Mouse (Mus musculus): Measurements from ENCODE around the gene Dusp23. TPM values are rescaled to one million over a fixed set of nuclear protein-coding genes. Genes with fewer than 3 reads are reported as not detected.

The Dusp23 gene
- total RNA-seq, 2 experiments from 2014 or later = 4.1 to 6.1 TPM

DNA sequence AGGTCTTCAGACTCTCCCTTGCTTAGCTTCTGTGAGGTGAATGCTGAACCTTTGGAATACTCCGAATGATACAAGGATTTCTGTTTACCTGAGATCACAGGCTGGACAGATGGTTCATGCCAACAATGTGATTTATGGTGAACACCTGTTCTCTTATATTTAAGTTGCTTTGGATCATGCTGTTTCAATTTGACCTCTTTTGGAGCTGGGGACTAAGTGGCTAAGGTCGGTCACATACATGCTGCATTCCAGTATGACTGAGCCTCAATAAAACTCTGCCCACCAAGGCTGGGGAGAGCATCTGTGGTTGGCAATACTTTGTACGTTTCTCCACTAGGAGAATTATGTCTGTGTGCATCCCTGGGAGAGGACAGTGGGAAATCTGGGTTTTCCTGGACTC is 8.7 kb downstream of the Dusp23 start:
- no peak for DNase-seq (ENCODE audit: low spot score in 2 of 2)

DNA sequence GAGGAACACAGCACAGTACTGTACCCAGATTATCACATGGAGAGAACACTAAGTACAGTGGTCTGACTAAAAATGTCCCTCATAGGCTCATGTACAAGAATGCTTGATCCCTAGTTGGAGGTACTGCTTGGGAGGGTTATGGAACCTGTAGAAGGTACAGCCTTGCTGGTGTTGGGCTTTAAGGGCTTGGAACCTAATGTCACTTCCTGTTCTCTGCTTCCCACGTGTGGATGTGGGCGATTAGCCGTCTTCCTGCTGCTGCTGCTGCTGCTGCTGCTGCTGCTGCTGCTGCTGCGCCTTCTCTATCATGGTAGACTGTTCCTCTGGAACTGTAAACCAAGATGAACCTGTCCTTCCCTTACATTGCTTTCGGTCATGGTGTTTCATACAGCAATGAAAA is 9.2 kb downstream of the Dusp23 start:
- DNase-seq (ENCODE audit: low spot score in 2 of 2) = no peak

DNA sequence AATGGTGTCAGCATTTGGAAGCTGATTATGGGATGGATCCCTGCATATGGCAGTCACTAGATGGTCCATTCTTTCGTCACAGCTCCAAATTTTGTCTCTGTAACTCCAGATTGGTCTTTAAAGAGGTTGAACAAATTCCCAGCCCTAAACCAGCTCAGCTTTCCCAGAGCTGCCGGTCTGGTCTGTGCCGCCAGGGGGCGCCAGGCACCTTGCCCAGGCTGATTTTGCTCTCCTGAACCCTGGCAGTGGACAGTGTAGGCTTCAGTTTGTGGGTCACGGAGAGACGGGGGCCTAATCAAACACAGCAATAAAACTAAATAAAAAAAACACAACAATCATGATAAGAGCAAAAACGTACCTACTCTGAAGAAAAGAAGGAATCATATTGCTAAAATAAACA is 13.5 kb downstream of the Dusp23 start:
- peak; percentile 63 to 70 for DNase-seq (ENCODE audit: low spot score in 2 of 2)

DNA sequence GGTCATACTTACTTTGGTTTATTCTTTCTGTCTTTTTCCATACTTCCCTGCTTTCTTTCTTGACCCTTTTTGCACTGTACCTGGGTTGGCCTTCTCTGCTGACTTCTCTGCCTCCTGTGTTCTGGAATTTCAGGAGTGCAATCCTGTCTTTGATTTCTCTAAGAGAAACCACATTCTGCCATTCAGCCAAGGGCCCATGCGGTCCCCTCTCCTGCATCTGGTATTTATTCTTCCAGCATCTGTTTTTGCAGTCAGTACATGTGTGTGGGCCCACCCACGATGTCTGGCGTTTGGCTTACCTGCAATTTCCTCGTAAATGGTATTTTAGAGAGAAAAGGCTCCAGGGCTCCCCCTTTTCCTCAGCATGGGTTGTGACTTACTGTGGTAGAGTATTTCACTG is 14.6 kb downstream of the Dusp23 start:
- DNase-seq (ENCODE audit: low spot score in 2 of 2) = no peak

DNA sequence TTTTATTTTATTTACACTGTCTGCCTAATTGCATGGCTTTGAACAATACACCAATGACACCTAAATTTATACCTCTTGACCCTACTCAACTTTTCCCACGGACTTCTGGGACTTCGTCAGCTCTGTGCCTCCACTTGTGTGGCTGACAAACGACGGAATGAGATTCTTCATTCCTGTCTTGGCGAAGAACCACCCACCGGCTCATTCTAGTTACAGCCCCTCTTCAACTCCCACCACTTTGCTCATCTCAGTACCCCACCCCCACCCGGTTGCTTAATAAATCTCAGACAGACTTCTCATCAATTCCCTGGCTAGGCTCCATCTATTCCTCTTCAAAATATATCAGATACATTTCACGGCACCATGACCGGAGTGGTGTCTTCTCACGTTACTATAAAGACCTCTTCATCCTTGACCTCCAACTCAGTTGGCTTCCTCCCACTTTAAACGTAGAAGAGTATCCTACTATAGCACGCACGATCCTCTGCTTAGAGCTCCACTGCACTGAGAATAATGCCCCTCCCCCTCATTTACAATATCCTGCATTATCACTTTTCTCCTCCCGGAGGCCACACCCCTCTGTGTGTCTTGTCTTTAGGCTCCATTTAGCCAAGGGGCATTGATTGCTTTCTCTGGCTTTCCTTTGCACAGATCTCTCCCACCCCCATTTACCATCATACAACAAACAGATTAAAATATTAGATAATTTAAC is 15.2 kb downstream of the Dusp23 start:
- no peak for DNase-seq (ENCODE audit: low spot score in 2 of 2)

DNA sequence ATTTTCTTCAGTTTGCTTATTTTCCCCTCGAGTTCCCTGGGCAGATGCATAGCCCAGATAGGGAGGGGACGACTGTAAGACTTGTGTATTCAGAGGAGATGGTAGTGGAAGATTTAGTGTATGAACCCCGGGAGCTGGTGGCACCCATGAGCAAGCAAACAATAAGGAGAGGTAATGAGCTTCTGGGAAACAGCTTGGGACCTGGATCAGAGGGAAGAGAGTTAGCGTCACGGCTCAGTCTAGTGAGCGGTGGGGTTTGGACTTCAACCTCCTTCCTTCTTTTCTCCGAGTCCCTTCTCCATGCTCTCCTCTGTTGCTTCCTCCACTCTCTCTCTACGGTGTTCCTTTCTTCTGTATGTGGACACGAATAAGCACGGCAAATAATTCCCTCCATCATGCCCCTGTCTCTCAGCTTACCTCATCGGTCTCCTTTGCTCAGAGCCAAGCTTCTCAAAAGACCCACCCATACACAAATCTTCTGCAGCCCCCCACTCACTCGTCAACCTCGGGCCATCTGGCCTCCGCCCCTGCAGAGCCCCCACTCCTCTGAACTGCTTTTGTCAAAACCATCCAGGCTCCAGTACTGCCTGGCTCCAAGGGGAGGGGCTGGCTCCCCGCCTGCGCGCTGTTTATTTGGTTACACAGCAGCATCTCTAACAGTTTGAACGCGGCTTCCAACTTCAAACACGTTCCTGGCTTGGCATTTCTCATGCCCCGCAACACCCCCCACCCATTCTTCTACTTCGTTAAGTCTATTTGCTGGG is 16.0 kb downstream of the Dusp23 start:
- peak in 1 of 2 experiments; percentile 13 for DNase-seq (ENCODE audit: low spot score in 2 of 2)

DNA sequence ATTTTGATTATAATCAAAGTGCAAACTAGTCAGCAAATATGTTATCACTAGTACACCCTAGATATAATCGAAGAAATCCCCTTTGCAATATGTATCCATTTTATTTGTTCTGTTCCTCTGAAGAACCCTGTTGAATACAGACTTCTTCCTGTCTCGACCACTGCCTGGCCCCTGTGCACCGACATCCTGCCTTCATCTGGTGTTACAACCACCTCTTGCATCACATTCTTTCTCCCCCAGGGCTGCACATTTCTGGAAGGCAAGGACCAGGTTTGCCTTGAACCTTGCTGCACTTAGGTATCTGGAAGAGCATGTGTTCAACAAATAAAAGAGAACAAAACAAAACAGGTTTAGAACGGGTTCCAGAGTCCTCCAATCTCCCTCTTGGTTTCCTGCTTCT is 17.4 kb downstream of the Dusp23 start:
- DNase-seq (ENCODE audit: low spot score in 2 of 2) = no peak

DNA sequence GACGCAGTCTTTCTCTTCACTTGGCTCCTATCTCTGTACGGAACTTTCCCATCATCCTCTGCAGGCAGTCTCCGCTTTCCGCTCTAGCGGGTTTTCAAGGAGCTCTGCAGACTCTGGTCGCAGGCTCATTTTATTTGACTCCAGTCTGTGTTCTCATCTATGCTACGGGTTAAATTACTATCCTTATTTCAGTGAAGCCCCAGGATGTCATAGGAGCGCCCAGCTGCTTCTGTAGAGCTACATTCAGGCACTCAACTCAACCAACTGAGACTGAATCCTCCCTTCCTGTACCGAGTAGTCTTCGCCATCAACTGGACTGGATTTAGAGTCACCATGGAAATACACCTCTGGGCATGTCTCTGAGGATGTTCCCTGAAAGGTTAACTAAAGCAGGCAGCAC is 18.1 kb downstream of the Dusp23 start:
- DNase-seq (ENCODE audit: low spot score in 2 of 2) = no peak

DNA sequence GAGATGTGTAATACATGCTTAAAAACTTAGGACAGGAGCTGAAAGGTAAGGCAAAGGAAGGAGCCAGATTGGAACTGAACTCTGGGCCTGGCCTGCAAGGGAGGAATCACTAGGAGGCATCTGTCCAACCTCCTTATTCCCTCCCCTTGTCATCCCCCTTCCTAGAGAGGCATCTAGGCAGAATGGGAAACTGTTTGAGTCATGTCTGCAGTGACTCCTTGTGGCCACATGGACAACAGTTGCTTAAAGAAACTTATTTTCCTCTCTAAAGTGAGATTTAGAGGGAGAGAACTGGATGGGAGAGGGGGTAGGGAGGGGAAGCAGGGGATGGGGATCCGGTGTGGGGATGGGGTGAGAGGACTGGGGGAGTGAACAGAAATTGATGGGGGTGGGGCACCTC is 20.0 kb downstream of the Dusp23 start:
- no peak for DNase-seq (ENCODE audit: low spot score in 2 of 2)

DNA sequence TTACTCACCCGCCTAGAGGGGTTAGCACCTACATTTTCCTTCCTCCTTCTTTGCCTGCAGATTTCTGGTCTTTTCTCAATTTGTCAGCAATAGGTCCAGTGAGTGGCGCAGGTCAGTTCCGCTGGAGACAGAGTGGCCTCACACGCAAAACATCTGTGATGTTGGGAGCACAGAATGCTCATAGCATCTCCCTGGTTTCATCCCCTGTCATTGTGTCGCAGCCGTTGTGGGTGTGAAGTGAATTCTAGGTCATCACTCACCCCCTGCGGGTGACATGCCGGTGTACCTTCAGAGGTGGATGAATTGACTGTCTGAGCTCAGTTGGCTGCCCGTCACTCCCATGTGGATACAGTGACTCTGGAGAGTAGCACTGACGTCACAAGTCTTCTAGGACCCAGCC is 21.5 kb downstream of the Dusp23 start:
- DNase-seq (ENCODE audit: low spot score in 2 of 2) = no peak

DNA sequence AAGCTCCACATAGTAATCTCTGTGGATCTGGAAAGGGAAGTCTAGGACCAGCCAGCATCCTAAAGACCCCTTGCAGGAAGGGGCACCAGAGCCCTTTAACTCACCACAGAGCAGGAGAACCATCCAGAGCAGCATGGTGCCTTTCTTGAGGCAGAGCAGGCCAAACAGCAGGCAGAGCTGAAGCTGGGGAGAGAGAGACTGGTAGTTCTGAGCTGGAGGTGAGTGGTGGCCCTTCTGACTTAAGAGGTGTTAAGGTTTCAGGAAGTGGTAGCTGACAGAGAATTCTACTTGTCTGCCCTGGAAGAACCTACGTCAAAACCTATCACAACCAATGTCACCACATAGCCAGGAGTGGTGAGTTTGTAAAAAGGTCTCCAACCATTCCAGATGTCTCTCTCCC is 30.4 kb downstream of the Dusp23 start, which contains the start of gene Fcrl6:
Gene Fcrl6, minus strand, starts transcription at position 226 of the 400 bp plus-strand sequence.
- no peak for DNase-seq (ENCODE audit: low spot score in 2 of 2)

DNA sequence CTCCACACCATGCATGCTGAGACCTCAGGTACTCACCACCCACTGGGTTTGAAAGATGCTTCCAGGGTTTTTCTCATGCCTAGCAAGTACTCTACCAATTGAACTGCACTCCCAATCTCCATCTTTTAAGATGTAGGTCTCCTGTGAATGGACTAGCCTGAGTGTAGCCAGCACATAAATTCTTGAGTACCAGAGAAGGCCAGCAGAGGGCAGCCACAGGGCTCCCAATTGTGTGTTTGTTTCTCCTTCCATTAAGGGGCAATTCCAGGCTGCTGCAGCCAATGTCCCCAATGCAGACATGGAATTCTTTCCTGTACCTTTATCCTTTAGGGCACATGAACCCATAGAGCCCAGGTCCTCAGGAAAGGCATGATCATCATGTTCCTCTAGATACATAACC is 38.3 kb downstream of the Dusp23 start:
- peak; percentile 29 to 36 for DNase-seq (ENCODE audit: low spot score in 2 of 2)

DNA sequence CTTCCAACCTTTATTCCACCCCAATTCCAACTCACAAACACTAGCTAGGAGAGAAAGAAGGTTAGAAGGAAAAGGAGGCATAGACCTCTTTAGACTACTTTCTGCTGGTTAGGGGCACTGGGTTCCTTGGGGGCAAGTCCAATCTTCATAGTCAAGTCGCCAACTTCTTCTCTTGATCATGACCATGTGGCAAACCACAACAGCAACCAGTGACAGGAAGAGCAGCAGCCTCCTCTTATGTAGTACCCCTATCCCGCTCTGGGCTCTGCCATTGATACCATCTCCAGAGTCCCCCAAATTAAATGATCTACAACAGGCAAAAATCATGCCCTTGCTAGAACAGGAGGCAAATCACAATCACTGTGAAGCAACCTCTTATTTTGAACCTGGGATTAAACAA is 38.8 kb downstream of the Dusp23 start:
- DNase-seq (ENCODE audit: low spot score in 2 of 2) = no peak

DNA sequence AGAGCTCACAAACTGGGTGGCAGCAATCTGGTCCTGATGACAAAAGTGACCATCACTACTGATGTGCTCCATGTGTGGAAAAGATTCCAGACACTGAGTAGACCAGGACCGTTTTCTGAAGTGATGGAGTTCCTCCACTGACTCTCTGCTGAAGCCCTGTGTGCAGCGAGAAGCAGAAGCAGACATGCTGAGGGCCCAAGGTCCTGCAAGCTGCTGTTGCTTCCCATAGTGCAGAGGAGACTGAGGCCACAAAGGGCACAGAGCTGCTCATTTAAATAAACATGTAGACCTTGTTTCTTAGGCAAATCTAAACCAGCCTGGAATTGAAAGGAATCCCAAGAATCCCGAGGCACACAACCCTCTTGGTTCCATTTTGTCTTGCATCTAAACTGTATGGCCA is 39.4 kb downstream of the Dusp23 start:
- DNase-seq (ENCODE audit: low spot score in 2 of 2) = no peak

DNA sequence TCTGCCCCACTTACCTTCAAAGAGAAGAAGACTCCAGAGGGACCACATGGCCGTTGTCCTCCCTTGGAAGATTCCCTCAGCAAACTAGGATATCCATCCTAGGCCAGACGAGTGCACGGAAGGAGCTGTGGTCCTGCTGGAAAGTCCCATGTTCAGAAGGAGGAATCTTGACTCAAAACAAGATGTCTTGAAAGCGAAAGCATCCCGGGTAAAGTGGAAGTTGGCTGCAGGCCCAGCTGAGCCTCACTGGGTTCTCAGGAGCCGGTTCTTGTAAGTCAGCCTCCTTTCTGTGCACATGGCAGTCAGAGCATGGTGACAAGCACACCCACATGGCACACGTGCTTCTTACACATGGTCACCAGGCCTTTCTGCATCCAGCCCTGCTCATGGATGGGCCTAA is 42.4 kb downstream of the Dusp23 start, which contains the start of gene Slamf8:
Gene Slamf8, minus strand, starts transcription at position 184 of the 400 bp plus-strand sequence.
- peak in 1 of 2 experiments; percentile 10 for DNase-seq (ENCODE audit: low spot score in 2 of 2)

DNA sequence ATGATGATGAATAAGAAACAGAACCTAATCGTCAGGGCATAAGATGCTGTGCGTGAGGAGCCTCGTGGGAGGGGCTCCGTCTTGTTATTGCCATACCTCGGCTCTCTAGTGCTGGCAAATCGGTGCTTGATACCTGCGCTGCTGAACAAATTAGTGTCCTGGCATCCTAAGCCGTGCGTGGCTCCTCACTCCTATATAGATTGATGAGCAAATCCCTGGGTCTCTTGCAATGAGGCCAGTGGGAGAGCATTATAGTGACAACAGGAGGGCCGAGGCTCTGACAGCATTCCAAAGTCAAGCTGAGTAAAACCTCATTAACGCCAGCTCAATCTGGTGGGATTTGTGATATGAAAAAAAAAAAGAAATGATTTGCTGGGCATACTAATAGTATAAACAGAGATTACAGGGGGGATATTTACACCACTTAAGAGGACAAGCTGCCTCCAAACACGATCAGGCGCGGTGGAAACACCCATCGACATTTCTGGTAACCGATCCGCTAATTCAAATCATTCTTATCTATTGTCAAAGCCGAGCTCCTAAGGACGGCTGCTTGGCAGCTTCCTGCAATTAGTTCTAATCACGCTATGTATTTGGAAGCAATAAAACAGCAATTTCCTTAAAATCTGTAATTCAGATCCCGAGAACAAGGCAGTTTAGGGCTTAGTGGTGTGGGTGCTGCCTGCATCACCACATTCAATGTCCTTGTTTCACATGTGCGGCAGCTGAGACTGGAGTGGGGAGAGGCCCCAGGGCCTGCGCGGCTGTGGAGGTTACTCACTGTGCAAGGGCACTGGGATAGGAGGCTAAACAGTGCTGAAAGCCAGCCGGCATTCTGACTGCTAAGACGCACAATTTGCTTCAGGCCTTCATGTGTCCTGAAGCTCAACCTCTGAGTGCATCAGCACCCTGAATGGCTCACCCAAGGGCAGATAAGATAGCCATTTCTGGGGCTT is 46.9 kb downstream of the Dusp23 start:
- no peak for DNase-seq (ENCODE audit: low spot score in 2 of 2)

DNA sequence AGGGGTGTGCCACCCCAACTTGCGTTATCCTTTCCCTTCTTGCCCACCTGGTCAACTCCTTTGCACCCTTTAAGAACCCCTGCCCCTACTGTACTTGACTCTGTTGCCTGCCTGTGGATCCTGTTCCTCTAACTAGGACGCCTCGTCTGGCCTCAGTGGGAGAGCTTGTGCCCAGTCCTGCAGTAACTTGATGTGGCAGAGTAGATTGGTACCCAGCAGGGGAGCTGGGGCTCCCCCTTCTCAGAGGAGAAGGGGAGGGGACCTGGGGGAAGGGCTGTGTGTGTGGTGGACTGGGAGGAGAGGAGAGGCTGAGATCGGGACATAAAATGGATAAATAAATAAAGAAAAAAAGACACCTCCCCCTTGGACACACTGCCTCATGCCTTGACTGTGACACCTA is 47.7 kb downstream of the Dusp23 start:
- DNase-seq (ENCODE audit: low spot score in 2 of 2) = no peak

DNA sequence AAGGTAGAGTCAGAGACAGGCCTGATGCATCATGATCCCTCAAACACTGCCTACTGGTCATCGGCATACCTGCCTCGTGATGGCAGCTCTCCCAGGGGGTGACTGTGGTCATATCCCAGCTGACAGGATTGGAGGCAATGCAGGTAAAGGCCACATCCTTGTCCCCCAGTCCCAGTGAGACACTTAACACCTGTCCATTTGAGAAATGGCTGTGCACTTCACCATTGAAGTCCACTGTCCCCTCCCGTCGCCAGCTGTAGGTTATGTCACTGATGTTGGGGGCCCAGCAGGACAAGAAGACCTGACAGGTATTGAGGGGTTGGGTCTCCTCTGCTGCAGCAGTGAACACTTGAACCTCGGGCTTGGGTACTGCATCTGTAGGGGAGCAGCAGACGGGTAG is 48.5 kb downstream of the Dusp23 start:
- DNase-seq (ENCODE audit: low spot score in 2 of 2) = no peak

DNA sequence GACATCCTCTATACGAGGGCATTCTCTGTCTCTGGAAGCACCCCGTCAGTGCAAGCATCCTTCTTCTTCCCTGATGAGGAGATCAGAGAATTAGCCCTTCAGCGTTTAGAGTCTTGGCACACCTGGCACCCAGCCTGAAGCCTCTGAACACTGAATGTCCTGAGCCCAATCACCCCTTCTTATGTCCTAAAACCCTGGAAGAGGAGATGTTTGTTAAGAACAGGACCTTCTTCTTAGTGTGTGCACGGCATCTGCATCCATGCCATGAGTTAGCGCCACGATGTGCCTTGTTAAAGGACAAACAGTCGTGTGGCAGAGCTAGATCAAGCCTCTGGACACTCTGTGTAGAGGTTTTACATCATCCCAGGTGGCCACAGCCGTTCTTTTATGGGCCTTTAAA is 50.3 kb downstream of the Dusp23 start:
- no peak for DNase-seq (ENCODE audit: low spot score in 2 of 2)
